Mouse (Mus musculus) neural tube, embryonic 15.5 days (tissue): ENCODE data around the gene Pcyt2. TPM values are rescaled to one million over a fixed set of nuclear protein-coding genes. Genes with fewer than 3 reads are reported as not detected.

Experiments
- ATAC-seq: fragments of 200-750 bp; cut with Nextera tagmentation; 2 replicates; pipeline ENCODE4 v1.8.0; 2017; ENCODE audit warnings: mild to moderate bottlenecking, moderate TSS enrichment, moderate library complexity; ENCODE audit not compliant: low FRiP score
- H3K27ac ChIP-seq: fragments of 300-500 bp; sonication (generic); replicated peaks from 2 replicates; pipeline ENCODE4 v1.5.1; 2015; ENCODE audit warnings: mild to moderate bottlenecking, inconsistent platforms
- H3K27me3 ChIP-seq: fragments of 300-500 bp; sonication (generic); replicated peaks from 2 replicates; pipeline ENCODE4 v1.6.1; 2015; ENCODE audit warnings: inconsistent platforms
- H3K36me3 ChIP-seq: fragments of 300-500 bp; sonication (generic); 2 replicates; pipeline ENCODE4 v1.6.1; 2015; ENCODE audit warnings: inconsistent platforms
- H3K4me1 ChIP-seq: fragments of 300-500 bp; sonication (generic); 2 replicates; pipeline ENCODE4 v1.6.1; 2015; ENCODE audit warnings: inconsistent platforms
- H3K4me2 ChIP-seq: fragments of 300-500 bp; sonication (generic); 2 replicates; pipeline ENCODE4 v1.6.1; 2015; ENCODE audit warnings: inconsistent platforms, mild to moderate bottlenecking, moderate library complexity
- H3K4me3 ChIP-seq: fragments of 300-500 bp; sonication (generic); replicated peaks from 2 replicates; pipeline ENCODE4 v1.5.1; 2015; ENCODE audit warnings: mild to moderate bottlenecking, inconsistent platforms
- H3K9ac ChIP-seq: fragments of 300-500 bp; sonication (generic); replicated peaks from 2 replicates; pipeline ENCODE4 v1.6.1; 2015; ENCODE audit warnings: mild to moderate bottlenecking, inconsistent platforms
- H3K9me3 ChIP-seq: fragments of 300-500 bp; sonication (generic); replicated peaks from 2 replicates; pipeline ENCODE4 v1.6.1; 2016; ENCODE audit warnings: inconsistent platforms
- WGBS: fragments of 180-500 bp; shearing (Covaris S2); methylation state at CpG from one replicate; pipeline ENCODE4 v1.1.7; 2015; ENCODE audit warnings: mixed read lengths; 5-methylcytosine and 5-hydroxymethylcytosine counted together
- polyA plus RNA-seq: library from polyadenylated mRNA; unstranded; fragments of >200 nt; fragmentation: Nextera tagmentation; extraction: Ambion mirVana; gene quantifications from 2 replicates; pipeline ENCODE4 v1.2.1, GENCODE M21; 2015

The Pcyt2 gene
- polyA plus RNA-seq, 1 experiment from 2014 or later = 248 TPM

- Histone ChIP-seq H3K4me1 (peaks cover 29% of the 10 kb centered on the region), H3K27me3 (no peaks in the 10 kb centered on the region), H3K9ac (peak overlapping the region; percentile 65), H3K36me3 (peaks cover 50% of the 10 kb centered on the region), H3K4me3 (peak overlapping the region; percentile 72), H3K9me3 (no peaks in the 10 kb centered on the region), H3K27ac (peak overlapping the region; percentile 84), H3K4me2 (peak overlapping the region; percentile 94)
- 12% methylated on average over 30 of the region's 30 CpGs for WGBS
- peak; percentile 60; the same call in 1 of the 2 replicates for ATAC-seq
Measured at GRCm38 (mm10) chr11:120623961-120624679, 6.4 kb upstream of the Pcyt2 start.

GRCm38 (mm10) chr11:120622805-120623204, 5.1 kb upstream of the Pcyt2 start:
- WGBS = 91% methylated on average over 6 of the region's 6 CpGs
- no peak overlapping the region for H3K4me3 ChIP-seq
- no peak overlapping the region for H3K4me2 ChIP-seq
- H3K27ac ChIP-seq = no peak overlapping the region
- H3K9me3 ChIP-seq = no peaks in the 10 kb centered on the region
- no peaks in the 10 kb centered on the region for H3K27me3 ChIP-seq
- no peak overlapping the region for H3K9ac ChIP-seq
- H3K36me3 ChIP-seq = peaks cover 54% of the 10 kb centered on the region
- peaks cover 31% of the 10 kb centered on the region for H3K4me1 ChIP-seq
- no peak for ATAC-seq

GRCm38 (mm10) chr11:120620195-120620594, 2.5 kb upstream of the Pcyt2 start:
- Histone ChIP-seq H3K4me3 (no peak overlapping the region), H3K9ac (no peak overlapping the region), H3K27me3 (no peaks in the 10 kb centered on the region), H3K27ac (no peak overlapping the region), H3K36me3 (peaks cover 47% of the 10 kb centered on the region), H3K9me3 (no peaks in the 10 kb centered on the region), H3K4me1 (peaks cover 37% of the 10 kb centered on the region), H3K4me2 (no peak overlapping the region)
- 94% methylated on average over 14 of the region's 14 CpGs for WGBS
- ATAC-seq = no peak

GRCm38 (mm10) chr11:120618619-120619535, 1.1 kb upstream of the Pcyt2 start:
- Histone ChIP-seq H3K4me1 (peaks cover 34% of the 10 kb centered on the region), H3K27me3 (no peaks in the 10 kb centered on the region), H3K9me3 (no peaks in the 10 kb centered on the region), H3K27ac (peak overlapping the region; percentile 93; the same call in 1 of the 2 replicates), H3K36me3 (peaks cover 54% of the 10 kb centered on the region), H3K4me2 (no peak overlapping the region), H3K9ac (no peak overlapping the region), H3K4me3 (0 out of 2 replicates have a peak overlapping the region, but pooled peaks have one; percentile 5)
- 96% methylated on average over 25 of the region's 25 CpGs for WGBS
- no peak for ATAC-seq

- H3K4me2 ChIP-seq = peak overlapping the region; percentile 82
- peak overlapping the region; percentile 85 for H3K9ac ChIP-seq
- ATAC-seq = no peak
- peaks cover 60% of the 10 kb centered on the region for H3K36me3 ChIP-seq
- no peaks in the 10 kb centered on the region for H3K27me3 ChIP-seq
- H3K9me3 ChIP-seq = no peaks in the 10 kb centered on the region
- peak overlapping the region; percentile 93 for H3K27ac ChIP-seq
- WGBS = 48% methylated on average over 4 of the region's 4 CpGs
- H3K4me1 ChIP-seq = peaks cover 27% of the 10 kb centered on the region
- peak overlapping the region; percentile 92 for H3K4me3 ChIP-seq
Measured at GRCm38 (mm10) chr11:120616617-120617294, 980 bp downstream of the Pcyt2 start.

GRCm38 (mm10) chr11:120615606-120616203, 2.0 kb downstream of the Pcyt2 start:
- Histone ChIP-seq H3K27ac (no peak overlapping the region), H3K4me2 (peak overlapping the region; percentile 82), H3K27me3 (no peaks in the 10 kb centered on the region), H3K36me3 (peaks cover 61% of the 10 kb centered on the region), H3K9me3 (no peaks in the 10 kb centered on the region), H3K4me3 (no peak overlapping the region), H3K9ac (no peak overlapping the region), H3K4me1 (peaks cover 27% of the 10 kb centered on the region)
- no peak for ATAC-seq
- WGBS = 92% methylated on average over 11 of the region's 11 CpGs

GRCm38 (mm10) chr11:120615167-120615566, 2.6 kb downstream of the Pcyt2 start:
- Histone ChIP-seq H3K4me2 (no peak overlapping the region), H3K9me3 (no peaks in the 10 kb centered on the region), H3K27ac (no peak overlapping the region), H3K36me3 (peaks cover 61% of the 10 kb centered on the region), H3K9ac (no peak overlapping the region), H3K27me3 (no peaks in the 10 kb centered on the region), H3K4me3 (no peak overlapping the region), H3K4me1 (peaks cover 27% of the 10 kb centered on the region)
- ATAC-seq = no peak
- WGBS = 98% methylated on average over 6 of the region's 6 CpGs

GRCm38 (mm10) chr11:120613976-120614375, 3.8 kb downstream of the Pcyt2 start:
- H3K9ac ChIP-seq = no peak overlapping the region
- H3K4me2 ChIP-seq = no peak overlapping the region
- peaks cover 58% of the 10 kb centered on the region for H3K36me3 ChIP-seq
- peaks cover 3% of the 10 kb centered on the region; the same call in 1 of the 2 replicates for H3K27me3 ChIP-seq
- no peaks in the 10 kb centered on the region for H3K9me3 ChIP-seq
- 64% methylated on average over 8 of the region's 8 CpGs for WGBS
- H3K27ac ChIP-seq = no peak overlapping the region
- no peak overlapping the region for H3K4me3 ChIP-seq
- no peak for ATAC-seq
- peaks cover 31% of the 10 kb centered on the region for H3K4me1 ChIP-seq

GRCm38 (mm10) chr11:120613481-120613972, 4.2 kb downstream of the Pcyt2 start:
- ATAC-seq = no peak
- 87% methylated on average over 10 of the region's 10 CpGs for WGBS
- no peak overlapping the region for H3K4me2 ChIP-seq
- H3K9ac ChIP-seq = no peak overlapping the region
- H3K4me3 ChIP-seq = no peak overlapping the region
- H3K27me3 ChIP-seq = peaks cover 3% of the 10 kb centered on the region; the same call in 1 of the 2 replicates
- peaks cover 35% of the 10 kb centered on the region for H3K4me1 ChIP-seq
- H3K36me3 ChIP-seq = peaks cover 54% of the 10 kb centered on the region
- H3K27ac ChIP-seq = no peak overlapping the region
- no peaks in the 10 kb centered on the region for H3K9me3 ChIP-seq

- no peaks in the 10 kb centered on the region for H3K9me3 ChIP-seq
- H3K4me1 ChIP-seq = peaks cover 35% of the 10 kb centered on the region
- WGBS = 54% methylated on average over 6 of the region's 6 CpGs
- no peak overlapping the region for H3K27ac ChIP-seq
- H3K4me3 ChIP-seq = no peak overlapping the region
- no peak overlapping the region for H3K4me2 ChIP-seq
- ATAC-seq = no peak
- no peak overlapping the region for H3K9ac ChIP-seq
- H3K36me3 ChIP-seq = peaks cover 49% of the 10 kb centered on the region
- peaks cover 3% of the 10 kb centered on the region; the same call in 1 of the 2 replicates for H3K27me3 ChIP-seq
Measured at GRCm38 (mm10) chr11:120612763-120613162, 5.0 kb downstream of the Pcyt2 start.
